Mouse (Mus musculus) gastrocnemius, postnatal 10 days (tissue): ENCODE data around the gene Cxcr6. TPM values are rescaled to one million over a fixed set of nuclear protein-coding genes. Genes with fewer than 3 reads are reported as not detected.
A peak's percentile ranks its signal among the peaks of the same experiment; 100 is the strongest.

ENCODE experiments used
- DNase-seq: peaks from one replicate; pipeline ENCODE4 v3.0.0; 2021; ENCODE audit warnings: mixed read lengths
- total RNA-seq, 2 experiments: library from RNA; stranded (reverse); gene quantifications; 2 replicates each; pipeline ENCODE4 v1.2.3; 2021

Cxcr6 gene
- total RNA-seq, 2 experiments from 2014 or later = not detected

DNA sequence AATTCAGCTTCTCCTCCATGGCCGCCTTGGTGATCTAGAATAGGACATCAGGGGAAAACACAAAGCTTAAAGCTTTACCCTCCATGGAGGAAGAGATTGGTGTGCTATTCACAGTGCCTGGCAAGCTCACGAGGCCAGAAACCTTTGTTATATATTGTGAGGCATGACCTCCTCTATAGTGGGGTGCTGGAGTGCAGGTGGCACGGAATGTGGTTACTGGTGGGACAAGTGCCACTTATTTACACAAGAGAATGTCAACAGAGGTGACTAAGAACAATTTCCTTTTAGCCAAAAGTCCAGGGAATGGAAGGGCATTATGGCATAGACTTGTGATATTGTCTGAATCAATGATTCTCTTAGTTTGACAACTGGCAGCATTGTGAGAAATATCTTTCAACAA is 20.4 kb downstream of the Cxcr6 start:
- DNase-seq = no peak

DNA sequence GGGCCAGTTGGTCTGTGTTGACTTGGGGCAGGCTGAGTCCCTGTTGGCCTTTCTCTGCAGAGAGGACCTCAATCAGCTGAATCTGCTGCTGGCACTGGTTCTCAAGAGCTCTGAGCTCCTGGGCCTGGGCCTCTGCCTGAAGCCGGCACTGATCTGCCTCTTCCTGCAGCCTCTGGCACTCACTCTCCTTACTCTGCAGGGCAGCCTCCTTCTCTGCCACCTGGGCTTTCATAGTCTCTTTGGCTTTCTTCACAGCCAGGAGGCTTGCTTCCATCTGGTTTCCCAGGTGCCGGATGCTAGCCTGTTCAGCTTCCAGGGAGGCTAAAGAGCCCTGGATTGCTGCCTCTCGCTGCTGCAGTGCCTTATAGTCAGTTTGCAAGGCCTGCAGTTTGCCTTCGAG is 22.6 kb downstream of the Cxcr6 start:
- no peak for DNase-seq

DNA sequence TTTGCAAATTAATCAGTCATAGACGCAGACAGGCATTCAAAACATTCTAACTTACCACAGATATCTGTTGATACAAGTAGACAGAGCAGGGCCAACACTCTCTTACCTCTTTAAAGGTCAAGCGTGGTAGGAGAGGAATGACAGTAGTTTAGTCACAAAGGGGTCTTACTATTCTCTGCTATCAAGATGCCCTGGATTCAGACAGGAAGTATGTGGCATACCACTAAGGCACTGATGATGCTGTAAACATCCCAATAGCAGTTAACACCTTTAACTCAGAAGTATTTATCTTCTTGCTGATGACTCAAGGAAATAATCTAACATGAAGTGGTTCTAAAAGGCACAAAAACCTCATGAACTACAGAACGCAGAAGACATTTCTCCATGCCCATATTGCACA is 29.6 kb downstream of the Cxcr6 start:
- no peak for DNase-seq

- DNase-seq = no peak
Measured at GRCm38 (mm10) chr9:123840243-123840642, 34.0 kb downstream of the Cxcr6 start.

GRCm38 (mm10) chr9:123844468-123844867 is 38.2 kb downstream of the Cxcr6 start:
- DNase-seq = no peak

GRCm38 (mm10) chr9:123845120-123845519 is 38.8 kb downstream of the Cxcr6 start:
- DNase-seq = no peak

GRCm38 (mm10) chr9:123846490-123846889 is 40.2 kb downstream of the Cxcr6 start:
- no peak for DNase-seq

- no peak for DNase-seq
Measured at GRCm38 (mm10) chr9:123849976-123850695, 43.9 kb downstream of the Cxcr6 start.

GRCm38 (mm10) chr9:123850705-123851061 is 44.4 kb downstream of the Cxcr6 start:
- DNase-seq = peak; percentile 19

GRCm38 (mm10) chr9:123851062-123851712 is 44.9 kb downstream of the Cxcr6 start:
- DNase-seq = peak; percentile 63

GRCm38 (mm10) chr9:123851713-123852448 is 45.6 kb downstream of the Cxcr6 start, which contains the start of gene Fyco1:
TSS of gene Fyco1 (minus strand) at chr9:123851899.
- DNase-seq = peak; percentile 85

DNA sequence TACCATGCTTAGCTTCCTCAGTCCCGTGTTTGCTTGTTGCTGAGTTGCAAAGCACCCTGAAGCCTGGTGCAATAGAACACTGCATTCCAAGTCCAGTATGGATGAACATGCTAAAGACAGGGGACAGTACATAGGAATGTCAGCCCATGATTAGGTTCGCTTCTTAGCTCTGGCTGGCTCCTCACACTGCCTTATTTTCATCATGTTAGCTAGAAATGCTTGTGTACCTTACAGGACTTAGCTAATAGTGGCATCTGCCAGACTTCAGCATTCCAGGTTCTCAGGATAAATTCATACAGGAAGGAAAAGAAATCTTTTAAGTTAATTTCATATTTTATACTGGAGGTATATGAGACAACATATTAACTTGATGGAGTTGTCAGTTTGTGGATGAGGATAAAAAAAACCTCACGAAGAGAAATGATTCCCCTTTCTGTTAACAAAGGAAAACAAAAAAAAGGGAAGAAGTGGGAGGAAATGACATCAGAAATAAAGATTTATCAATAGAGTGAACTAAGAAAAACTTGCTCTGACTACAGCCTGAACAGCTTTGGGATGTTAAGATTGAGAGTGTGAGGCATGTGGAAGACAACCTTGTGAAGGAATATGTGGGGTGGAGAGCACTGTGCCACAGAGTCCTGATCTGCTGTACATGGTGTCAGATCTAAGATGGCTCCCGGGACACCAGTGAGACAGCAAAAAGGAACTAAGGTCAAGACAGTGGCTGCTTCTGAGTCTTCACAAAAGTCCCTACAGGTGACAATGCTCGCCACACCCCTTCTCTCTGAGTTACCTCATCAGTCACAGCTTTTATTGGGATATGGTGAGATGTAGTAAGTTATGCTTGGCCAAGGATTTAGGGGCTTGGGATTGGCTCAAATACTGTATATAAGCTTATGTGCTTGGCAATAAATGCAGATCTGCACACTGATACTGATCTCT is 46.4 kb downstream of the Cxcr6 start:
- DNase-seq = no peak

GRCm38 (mm10) chr9:123856836-123857235 is 50.6 kb downstream of the Cxcr6 start:
- no peak for DNase-seq

Other genes with a start within 250 kb of the Cxcr6 start
- gene Slc6a20b, start 173.9 kb upstream of the Cxcr6 start, total RNA-seq = not detected
- under 1 TPM; 0.09 to 0.11 TPM for gene Ccr9, start 128.0 kb upstream of the Cxcr6 start, total RNA-seq
- under 1 TPM in 1 of 2 experiments, not detected in 1; 0.20 TPM for gene Slc6a20a, start 127.6 kb upstream of the Cxcr6 start, total RNA-seq
- gene Lztfl1, start 88.8 kb upstream of the Cxcr6 start, total RNA-seq = 10 to 100 TPM; 19.4 to 25.0 TPM
- gene Fyco1, start 45.4 kb downstream of the Cxcr6 start, total RNA-seq = 100 to 1,000 TPM; 158 to 173 TPM
- gene Xcr1, start 55.6 kb downstream of the Cxcr6 start, total RNA-seq = under 1 TPM in 1 of 2 experiments, not detected in 1; 0.05 TPM
- gene Ccr1, start 162.2 kb downstream of the Cxcr6 start, total RNA-seq = 1 to 10 TPM; 1.4 to 3.3 TPM
- gene Ccr1l1, start 171.9 kb downstream of the Cxcr6 start, total RNA-seq = not detected
- gene Ccr3, start 215.5 kb downstream of the Cxcr6 start, total RNA-seq = under 1 TPM in 1 of 2 experiments, not detected in 1; 0.18 TPM